Mouse (Mus musculus) brain, embryonic 14.5 days (tissue): Measurements from ENCODE around the gene Gen1.

Experiments
- CTCF ChIP-seq: fragments of 200-500 bp; IDR thresholded peaks from 2 replicates; pipeline ENCODE4 v1.5.1; 2012; ENCODE audit warnings: inconsistent platforms, mild to moderate bottlenecking, moderate library complexity, borderline replicate concordance; ENCODE audit not compliant: insufficient read depth, insufficient read length; ENCODE audit errors: extremely low read depth
- POLR2A ChIP-seq: fragments of 200-500 bp; IDR thresholded peaks from 2 replicates; pipeline ENCODE4 v1.6.1; 2012; ENCODE audit warnings: mild to moderate bottlenecking, inconsistent platforms, borderline replicate concordance; ENCODE audit not compliant: poor library complexity, insufficient read depth, insufficient read length, severe bottlenecking; ENCODE audit errors: extremely low read depth

DNA sequence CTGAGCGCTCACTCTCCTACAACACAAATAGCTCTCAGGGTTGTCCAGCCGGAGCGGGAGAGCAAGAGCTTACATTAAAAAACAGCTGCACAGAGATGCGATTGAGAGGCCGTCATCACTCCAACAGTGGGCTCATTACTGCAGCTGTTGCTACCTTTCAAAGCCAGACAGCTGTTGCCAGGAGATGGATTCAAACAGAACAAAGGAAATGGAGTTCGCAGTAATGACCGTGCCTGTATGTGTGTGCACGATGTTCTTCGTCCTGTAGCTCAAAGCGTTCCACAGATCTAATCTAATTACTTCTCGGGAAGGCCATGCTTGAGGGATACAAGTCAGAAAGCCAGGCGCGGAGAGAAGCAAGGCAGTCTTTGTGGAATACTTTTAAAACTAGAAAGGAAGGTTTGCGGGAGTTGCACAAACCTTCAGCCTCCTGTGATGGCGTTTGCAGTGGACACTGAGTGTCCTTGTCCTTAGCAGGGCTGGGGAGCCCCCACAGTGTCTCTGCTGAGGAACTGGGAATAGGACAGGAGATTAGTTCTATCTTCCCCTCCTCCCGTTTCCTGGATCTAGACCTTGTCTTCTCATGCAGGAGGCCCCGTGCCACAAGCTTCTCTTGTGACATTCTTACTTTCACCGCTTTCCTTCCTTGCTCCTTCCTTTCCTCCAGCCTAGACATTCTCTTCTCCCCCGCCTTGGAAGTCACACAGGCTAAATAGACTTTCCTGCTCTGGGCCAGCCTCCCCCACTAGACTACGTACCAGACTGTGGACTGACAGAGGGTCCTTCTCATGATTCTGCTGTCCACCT lies 43.9 kb downstream of the Gen1 start:
- TF ChIP-seq CTCF (no peak), POLR2A (no peak)
